Mouse (Mus musculus) forebrain, embryonic 11.5 days (tissue): ENCODE measurements at regions not wholly inside any gene's neighbourhood (a gene's known extent, or its start where the extent isn't known, plus 50 kb on each side); places are given as distances from the start of the nearest gene placed in this dataset.
"Not testable (repeated sequence)": the region's sequence is repeated elsewhere in the genome, so short reads cannot be mapped to it uniquely, and the experiment has no call there.

Experiments
- ATAC-seq: fragments of 200-750 bp; cut with Nextera tagmentation; replicated peaks from 2 replicates; pipeline ENCODE4 v1.8.0; 2017; ENCODE audit warnings: moderate TSS enrichment; ENCODE audit not compliant: low FRiP score
- DNase-seq: peaks from one replicate; pipeline ENCODE4 v3.0.0-alpha.2; 2017; ENCODE audit warnings: low spot score
- H3K27ac ChIP-seq: fragments of 300-500 bp; sonication (generic); 2 replicates; pipeline ENCODE4 v1.5.1; 2014; ENCODE audit warnings: low read depth, low read length
- H3K27me3 ChIP-seq: fragments of 300-500 bp; sonication (generic); 2 replicates; pipeline ENCODE4 v1.6.1; 2014; ENCODE audit warnings: mild to moderate bottlenecking, low read length, mixed read lengths; ENCODE audit not compliant: control insufficient read depth, insufficient read depth
- H3K36me3 ChIP-seq: fragments of 300-500 bp; sonication (generic); 2 replicates; pipeline ENCODE4 v1.6.1; 2014; ENCODE audit warnings: mild to moderate bottlenecking, low read length, moderate library complexity, mixed read lengths; ENCODE audit not compliant: control insufficient read depth, insufficient read depth
- H3K4me1 ChIP-seq: fragments of 300-500 bp; sonication (generic); replicated peaks from 2 replicates; pipeline ENCODE4 v1.6.1; 2014; ENCODE audit warnings: low read length, mixed read lengths; ENCODE audit not compliant: control insufficient read depth, insufficient read depth
- H3K4me2 ChIP-seq: fragments of 300-500 bp; sonication (generic); 2 replicates; pipeline ENCODE4 v1.6.1; 2014; ENCODE audit warnings: low read depth, mild to moderate bottlenecking, low read length, moderate library complexity, mixed read lengths; ENCODE audit not compliant: severe bottlenecking
- H3K4me3 ChIP-seq: fragments of 300-500 bp; sonication (generic); 2 replicates; pipeline ENCODE4 v1.5.1; 2014; ENCODE audit warnings: low read depth, low read length
- H3K9ac ChIP-seq: fragments of 300-500 bp; sonication (generic); 2 replicates; pipeline ENCODE4 v1.6.1; 2014; ENCODE audit warnings: low read length
- H3K9me3 ChIP-seq: fragments of 300-500 bp; sonication (generic); 2 replicates; pipeline ENCODE4 v1.6.1; 2016; ENCODE audit warnings: low read length, mixed read lengths; ENCODE audit not compliant: control insufficient read depth
- WGBS: fragments of 180-500 bp; shearing (Covaris S2); extraction: QIAGEN DNeasy Blood & Tissue Kit; methylation state at CpG from one replicate; pipeline ENCODE4 v1.1.7; 2014; 5-methylcytosine and 5-hydroxymethylcytosine counted together

DNA sequence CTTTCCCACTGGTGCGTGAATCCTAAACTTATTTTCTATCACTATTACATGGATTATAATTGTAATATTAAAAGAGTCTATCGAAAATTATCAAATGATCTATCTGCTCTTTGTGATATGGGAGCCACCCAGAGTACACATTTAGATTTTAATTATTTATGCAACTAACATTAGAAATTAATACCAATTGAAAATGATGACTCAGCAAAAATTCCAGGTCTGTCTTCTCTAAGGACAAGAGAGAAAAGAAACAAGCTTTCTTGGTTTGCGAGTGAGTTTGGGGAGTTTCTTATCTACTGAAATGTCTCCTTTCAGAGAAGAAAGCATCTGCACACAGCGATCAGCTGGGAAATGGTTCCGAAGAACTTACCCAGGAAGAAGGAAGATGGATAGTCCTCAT is 219.4 kb downstream of the Prr30 start:
- H3K4me2 ChIP-seq, result no peak overlapping the region
- no peak overlapping the region for H3K27ac ChIP-seq
- DNase-seq (no peak), ATAC-seq (no peak)
- H3K9me3 ChIP-seq, result no peaks in the 10 kb centered on the region
- H3K4me1 ChIP-seq, result no peaks in the 10 kb centered on the region
- WGBS, result 93% methylated on average over 5 of the region's 5 CpGs
- H3K4me3 ChIP-seq, result no peak overlapping the region
- H3K36me3 ChIP-seq, result no peaks in the 10 kb centered on the region
- no peak overlapping the region for H3K9ac ChIP-seq
- no peaks in the 10 kb centered on the region for H3K27me3 ChIP-seq

DNA sequence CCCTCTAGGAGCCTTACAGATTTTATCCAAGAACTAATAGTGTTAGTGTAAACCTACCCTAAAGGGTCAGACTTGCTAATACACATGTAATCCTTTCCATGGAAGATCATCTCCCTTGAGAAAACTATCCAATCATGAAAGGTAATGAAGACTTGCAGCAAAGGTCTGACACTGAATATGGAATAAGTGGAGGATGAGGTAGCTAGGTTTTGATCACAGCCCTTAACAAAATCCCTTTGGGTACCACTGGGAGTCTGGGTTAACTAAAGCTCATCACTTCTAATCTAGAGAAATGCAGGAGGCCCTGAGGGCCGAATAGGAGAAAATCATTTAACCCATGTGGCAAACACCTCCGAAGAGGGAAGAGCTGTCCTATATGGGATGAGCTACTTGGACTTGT is 221.6 kb downstream of the Prr30 start:
- H3K9me3 ChIP-seq, result no peaks in the 10 kb centered on the region
- H3K27me3 ChIP-seq, result no peaks in the 10 kb centered on the region
- DNase-seq (no peak), ATAC-seq (no peak)
- no peak overlapping the region for H3K27ac ChIP-seq
- H3K4me1 ChIP-seq, result no peaks in the 10 kb centered on the region
- no peak overlapping the region for H3K9ac ChIP-seq
- H3K4me3 ChIP-seq, result no peak overlapping the region
- no peak overlapping the region for H3K4me2 ChIP-seq
- WGBS, result 91% methylated on average over 2 of the region's 2 CpGs
- no peaks in the 10 kb centered on the region for H3K36me3 ChIP-seq

DNA sequence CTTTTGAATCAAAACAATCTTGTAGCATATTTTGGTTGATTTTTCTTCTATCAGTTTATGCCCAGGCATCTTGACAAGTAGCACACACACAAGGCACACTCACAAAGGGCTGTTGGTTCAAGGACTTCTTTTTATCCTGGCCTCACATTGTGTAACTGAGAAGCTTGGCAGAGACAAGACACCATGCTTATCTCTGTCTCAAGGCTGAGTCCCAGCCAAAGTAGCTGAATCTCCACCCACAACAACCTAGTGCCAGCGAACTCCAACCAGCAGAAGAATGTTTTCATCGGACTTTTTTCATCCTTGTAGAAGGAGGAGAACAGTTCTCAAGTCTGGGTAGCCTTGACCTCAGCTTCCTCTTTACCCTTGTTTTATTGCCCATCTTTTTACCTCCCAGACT is 229.2 kb downstream of the Prr30 start:
- WGBS, result 92% methylated on average over 2 of the region's 2 CpGs
- H3K9ac ChIP-seq, result no peak overlapping the region
- ATAC-seq (no peak), DNase-seq (no peak)
- no peak overlapping the region for H3K4me3 ChIP-seq
- H3K27me3 ChIP-seq, result no peaks in the 10 kb centered on the region
- H3K9me3 ChIP-seq, result no peaks in the 10 kb centered on the region
- no peaks in the 10 kb centered on the region for H3K4me1 ChIP-seq
- no peak overlapping the region for H3K27ac ChIP-seq
- H3K4me2 ChIP-seq, result no peak overlapping the region
- H3K36me3 ChIP-seq, result no peaks in the 10 kb centered on the region

DNA sequence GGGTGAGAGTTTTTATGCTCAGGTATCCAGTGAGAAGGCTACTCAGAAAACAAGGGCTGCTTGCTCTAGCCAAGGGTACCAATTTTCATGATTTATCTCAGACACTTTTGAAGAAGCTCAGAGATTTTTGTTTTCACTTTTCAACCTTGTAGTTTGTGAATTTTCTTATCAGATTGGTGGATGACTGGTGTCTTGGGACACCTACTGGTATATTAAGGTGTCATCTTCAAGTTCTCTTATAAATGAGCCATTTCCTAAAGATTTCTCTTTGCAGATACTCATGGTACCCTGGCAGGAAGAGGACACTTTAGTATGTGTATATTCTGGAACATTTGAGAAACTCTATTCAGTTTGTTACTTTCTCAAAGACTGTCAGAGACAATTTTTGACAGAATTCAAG is 239.9 kb downstream of the Prr30 start:
- no peaks in the 10 kb centered on the region for H3K36me3 ChIP-seq
- no peak overlapping the region for H3K4me3 ChIP-seq
- DNase-seq (no peak), ATAC-seq (no peak)
- H3K27ac ChIP-seq, result no peak overlapping the region
- no peaks in the 10 kb centered on the region for H3K4me1 ChIP-seq
- no peaks in the 10 kb centered on the region for H3K9me3 ChIP-seq
- H3K9ac ChIP-seq, result no peak overlapping the region
- H3K27me3 ChIP-seq, result no peaks in the 10 kb centered on the region
- no peak overlapping the region for H3K4me2 ChIP-seq

DNA sequence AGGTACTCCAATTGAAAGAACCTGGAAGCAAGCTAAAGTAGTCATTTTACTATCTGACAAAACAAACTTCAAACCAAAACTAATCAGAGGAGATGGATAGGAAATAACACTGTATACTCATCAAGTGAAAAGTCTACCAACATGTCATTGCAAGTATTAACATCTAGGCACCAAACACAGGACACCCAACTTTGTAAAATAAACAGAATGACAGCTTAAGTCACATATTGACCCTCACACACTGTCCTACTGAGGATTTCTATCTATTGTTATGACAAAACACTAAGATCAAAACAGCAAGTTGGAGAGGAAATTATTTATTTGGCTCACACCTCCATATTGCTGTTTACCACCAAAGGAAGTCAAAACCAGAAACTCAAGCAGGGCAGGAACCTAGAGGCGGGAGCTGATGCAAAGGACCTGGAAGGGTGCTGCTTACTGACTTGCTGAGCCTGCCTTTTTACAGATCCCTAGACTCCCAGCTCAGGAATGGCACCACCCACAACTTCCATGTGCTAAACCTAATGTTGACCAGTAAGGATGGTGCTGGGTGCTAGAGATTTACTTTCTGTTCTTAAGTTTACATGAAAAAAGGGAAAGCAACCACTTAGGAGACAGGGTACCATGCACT is 244.2 kb downstream of the Prr30 start:
- Histone ChIP-seq H3K36me3 (no peaks in the 10 kb centered on the region), H3K4me3 (no peak overlapping the region), H3K27me3 (no peaks in the 10 kb centered on the region), H3K4me2 (no peak overlapping the region), H3K4me1 (no peaks in the 10 kb centered on the region), H3K27ac (no peak overlapping the region), H3K9ac (no peak overlapping the region), H3K9me3 (no peaks in the 10 kb centered on the region)
- WGBS, result 77% methylated on average over 1 of the region's 1 CpGs
- DNase-seq (no peak), ATAC-seq (no peak)

DNA sequence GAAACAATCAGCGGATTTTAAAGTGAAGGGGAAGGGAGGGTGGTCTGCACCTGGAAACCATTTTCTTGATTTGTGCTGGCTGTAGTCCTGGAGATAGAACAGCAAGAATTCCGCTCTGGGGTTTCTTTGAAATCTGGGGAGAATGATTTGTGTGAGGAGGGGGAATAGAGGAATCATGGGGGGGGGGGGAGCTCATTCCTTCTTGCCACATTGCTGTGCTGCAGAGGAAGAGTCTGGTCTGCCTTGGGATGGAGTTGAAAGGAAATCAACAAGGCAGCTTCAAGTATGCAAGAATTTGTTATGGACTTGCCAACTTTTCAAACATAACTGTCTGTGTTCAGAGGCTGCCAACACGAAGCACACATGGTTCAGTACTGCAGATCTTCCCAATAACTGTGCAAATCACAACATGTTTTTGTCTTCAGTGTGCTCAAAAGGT is 249.4 kb downstream of the Prr30 start:
- H3K4me3 ChIP-seq, result no peak overlapping the region

DNA sequence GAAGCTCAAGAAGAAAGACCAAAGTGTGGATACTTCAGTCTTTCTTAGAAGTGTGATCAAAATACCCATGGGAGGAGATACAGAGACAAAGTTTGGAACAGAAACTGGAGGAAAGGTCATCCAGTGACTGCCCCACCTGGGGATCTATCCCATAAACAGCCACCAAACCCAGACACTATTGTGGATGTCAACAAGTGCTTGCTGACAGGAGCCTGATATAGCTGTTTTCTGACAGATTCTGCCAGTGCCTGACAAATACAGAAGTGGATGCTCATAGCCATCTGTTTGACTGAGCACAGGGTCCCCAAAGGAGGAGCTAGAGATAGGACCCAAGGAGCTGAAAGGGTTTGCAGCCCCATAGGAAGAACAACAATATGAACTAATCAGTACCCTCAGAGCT is 252.5 kb downstream of the Prr30 start:
- H3K9ac ChIP-seq, DNase-seq, H3K9me3 ChIP-seq, H3K27ac ChIP-seq, H3K36me3 ChIP-seq, H3K27me3 ChIP-seq, H3K4me3 ChIP-seq, ATAC-seq, H3K4me1 ChIP-seq, H3K4me2 ChIP-seq: not testable (repeated sequence)

More for the DNA sequence above, 249.4 kb downstream of the Prr30 start:
- Histone ChIP-seq H3K27me3 (no peaks in the 10 kb centered on the region), H3K4me1 (no peaks in the 10 kb centered on the region), H3K36me3 (no peaks in the 10 kb centered on the region), H3K27ac (no peak overlapping the region), H3K9ac (no peak overlapping the region), H3K9me3 (no peaks in the 10 kb centered on the region), H3K4me2 (no peak overlapping the region)
- 80% methylated on average over 3 of the region's 3 CpGs for WGBS
- no peak for DNase-seq
- ATAC-seq, result no peak

DNA sequence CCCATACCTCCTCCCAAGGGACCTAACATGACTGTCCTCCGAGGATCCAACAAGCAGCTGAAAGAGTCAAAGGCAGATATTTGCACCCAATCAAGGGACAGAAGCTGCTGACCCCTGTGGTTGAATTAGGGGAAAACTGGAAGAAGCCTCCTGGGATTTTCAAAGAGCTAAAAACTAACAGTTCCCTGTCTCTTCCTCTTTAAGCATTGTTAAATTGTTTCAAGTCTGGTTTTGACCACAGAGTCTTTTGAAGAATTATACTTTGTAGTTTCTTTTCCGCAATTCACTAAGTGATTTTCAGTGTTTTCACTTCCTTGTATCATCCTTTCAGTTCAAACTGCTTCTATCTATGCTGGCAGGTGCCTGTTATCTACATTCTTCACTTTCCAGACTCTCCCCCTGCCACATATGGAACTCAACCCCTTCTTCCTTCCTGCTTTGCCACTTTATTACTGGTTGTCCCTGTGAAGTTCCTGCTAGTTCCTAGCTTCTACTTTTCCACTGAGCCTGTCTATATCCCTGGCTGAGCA is 262.7 kb downstream of the Prr30 start:
- ATAC-seq, result no peak
- H3K4me3 ChIP-seq, result no peak overlapping the region
- DNase-seq, result no peak
- H3K27ac ChIP-seq, result no peak overlapping the region
- no peak overlapping the region for H3K4me2 ChIP-seq
- no peaks in the 10 kb centered on the region for H3K36me3 ChIP-seq
- WGBS, result 79% methylated on average over 2 of the region's 2 CpGs
- no peaks in the 10 kb centered on the region for H3K9me3 ChIP-seq
- no peaks in the 10 kb centered on the region for H3K27me3 ChIP-seq
- H3K9ac ChIP-seq, result no peak overlapping the region
- no peaks in the 10 kb centered on the region for H3K4me1 ChIP-seq

DNA sequence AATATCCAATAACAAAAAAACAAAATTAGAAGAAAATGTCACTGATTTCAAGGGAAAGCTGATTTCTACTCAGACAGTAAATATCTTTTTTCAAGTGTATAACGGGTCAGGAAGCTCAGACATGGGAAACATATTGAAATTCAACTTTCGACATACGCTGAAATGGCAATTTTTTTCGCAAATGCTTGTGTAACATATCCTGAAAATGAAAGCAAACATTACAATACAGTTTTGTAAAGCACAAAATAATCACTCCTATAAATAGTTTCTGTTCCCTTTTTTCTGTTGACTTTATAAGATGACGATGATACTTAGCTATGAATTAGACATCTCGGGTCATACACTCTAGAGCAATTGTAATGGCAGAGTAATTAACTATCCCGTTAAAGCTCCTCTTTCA is 265.6 kb downstream of the Prr30 start:
- H3K4me2 ChIP-seq, result no peak overlapping the region
- H3K27ac ChIP-seq, result no peak overlapping the region
- no peaks in the 10 kb centered on the region for H3K27me3 ChIP-seq
- no peaks in the 10 kb centered on the region for H3K9me3 ChIP-seq
- ATAC-seq, result no peak
- no peaks in the 10 kb centered on the region for H3K4me1 ChIP-seq
- DNase-seq, result no peak
- H3K4me3 ChIP-seq, result no peak overlapping the region
- WGBS, result 89% methylated on average over 7 of the region's 7 CpGs
- no peaks in the 10 kb centered on the region for H3K36me3 ChIP-seq
- no peak overlapping the region for H3K9ac ChIP-seq
